Mouse (Mus musculus) megakaryocyte-erythroid progenitor cell, adult 5-6 weeks (primary cell): ENCODE data around the gene Srrm3. TPM values are rescaled to one million over a fixed set of nuclear protein-coding genes. Genes with fewer than 3 reads are reported as not detected.

ENCODE experiments used
- ATAC-seq: replicated peaks from 2 replicates; pipeline ENCODE4 v1.8.0; 2016; ENCODE audit warnings: mild to moderate bottlenecking, inconsistent platforms; ENCODE audit not compliant: severe bottlenecking, poor library complexity, low FRiP score, low TSS enrichment
- total RNA-seq, 2 experiments: library from RNA; stranded (forward) in 1 of 2; stranded (reverse) in 1 of 2; fragments of 200-1000, 215-1000 nt in 1 of 2; fragments of >200 nt in 1 of 2; fragmentation: Nextera tagmentation in 1 of 2; gene quantifications; 2 replicates each; pipeline ENCODE4 v1.2.3; 2014 to 2017

Srrm3 gene
- total RNA-seq, 2 experiments from 2014 or later: not detected

GRCm38 (mm10) chr5:135917327-135918058 is 110.8 kb downstream of the Srrm3 start:
- ATAC-seq: 0 out of 2 replicates have a peak, but pooled peaks have one; percentile 8

GRCm38 (mm10) chr5:135918059-135918437 is 111.4 kb downstream of the Srrm3 start:
- peak; percentile 12; the same call in 1 of the 2 replicates for ATAC-seq

- no peak for ATAC-seq
Measured at GRCm38 (mm10) chr5:135918593-135918992, 111.9 kb downstream of the Srrm3 start.

- ATAC-seq: no peak
Measured at GRCm38 (mm10) chr5:135919902-135920301, 113.2 kb downstream of the Srrm3 start.

GRCm38 (mm10) chr5:135923901-135924300 is 117.2 kb downstream of the Srrm3 start:
- no peak for ATAC-seq

Other genes with a start within 250 kb of the Srrm3 start
- not detected in 2 replicates for gene Ccl26, start 243.3 kb upstream of the Srrm3 start, total RNA-seq (2014; fragmentation: Nextera tagmentation)
- not detected in 2 replicates for gene Ccl26, start 243.3 kb upstream of the Srrm3 start, total RNA-seq (2017)
- not detected in 2 replicates for gene Ccl24, start 233.8 kb upstream of the Srrm3 start, total RNA-seq (2014; fragmentation: Nextera tagmentation)
- not detected in 2 replicates for gene Ccl24, start 233.8 kb upstream of the Srrm3 start, total RNA-seq (2017)
- 25.2 and 47.5 TPM in 2 replicates for gene Rhbdd2, start 174.3 kb upstream of the Srrm3 start, total RNA-seq (2014; fragmentation: Nextera tagmentation)
- gene Rhbdd2, start 174.3 kb upstream of the Srrm3 start, total RNA-seq (2017): 9.5 and 11.2 TPM in 2 replicates
- gene Por, start 136.9 kb upstream of the Srrm3 start, total RNA-seq (2014; fragmentation: Nextera tagmentation): 49.6 and 57.4 TPM in 2 replicates
- 58.7 and 73.2 TPM in 2 replicates for gene Por, start 136.9 kb upstream of the Srrm3 start, total RNA-seq (2017)
- 11.2 and 14.3 TPM in 2 replicates for gene Tmem120a, start 62.4 kb upstream of the Srrm3 start, total RNA-seq (2014; fragmentation: Nextera tagmentation)
- gene Tmem120a, start 62.4 kb upstream of the Srrm3 start, total RNA-seq (2017): 12.1 and 15.7 TPM in 2 replicates
- gene Styxl1, start 28.5 kb upstream of the Srrm3 start, total RNA-seq (2014; fragmentation: Nextera tagmentation): 3.0 TPM in 1 of 2 replicates, not detected in the other
- not detected in 2 replicates for gene Styxl1, start 28.5 kb upstream of the Srrm3 start, total RNA-seq (2017)
- gene Mdh2, start 28.4 kb upstream of the Srrm3 start, total RNA-seq (2014; fragmentation: Nextera tagmentation): 441 and 446 TPM in 2 replicates
- gene Mdh2, start 28.4 kb upstream of the Srrm3 start, total RNA-seq (2017): 207 and 288 TPM in 2 replicates
- gene Hspb1, start 81.0 kb downstream of the Srrm3 start, total RNA-seq (2014; fragmentation: Nextera tagmentation): not detected in 2 replicates
- gene Hspb1, start 81.0 kb downstream of the Srrm3 start, total RNA-seq (2017): not detected in 2 replicates
- 125 and 138 TPM in 2 replicates for gene Ywhag, start 127.7 kb downstream of the Srrm3 start, total RNA-seq (2014; fragmentation: Nextera tagmentation)
- gene Ywhag, start 127.7 kb downstream of the Srrm3 start, total RNA-seq (2017): 88.3 and 92.5 TPM in 2 replicates
- gene Ssc4d, start 167.6 kb downstream of the Srrm3 start, total RNA-seq (2014; fragmentation: Nextera tagmentation): 1.7 and 3.2 TPM in 2 replicates
- gene Ssc4d, start 167.6 kb downstream of the Srrm3 start, total RNA-seq (2017): 3.5 TPM in 1 of 2 replicates, not detected in the other
- gene Zp3, start 173.2 kb downstream of the Srrm3 start, total RNA-seq (2014; fragmentation: Nextera tagmentation): not detected in 2 replicates
- not detected in 2 replicates for gene Zp3, start 173.2 kb downstream of the Srrm3 start, total RNA-seq (2017)
- gene Dtx2, start 187.9 kb downstream of the Srrm3 start, total RNA-seq (2014; fragmentation: Nextera tagmentation): 5.6 and 22.1 TPM in 2 replicates
- 2.3 and 4.2 TPM in 2 replicates for gene Dtx2, start 187.9 kb downstream of the Srrm3 start, total RNA-seq (2017)
- gene Upk3b, start 231.6 kb downstream of the Srrm3 start, total RNA-seq (2014; fragmentation: Nextera tagmentation): not detected in 2 replicates
- gene Upk3b, start 231.6 kb downstream of the Srrm3 start, total RNA-seq (2017): not detected in 2 replicates
- not detected in 2 replicates for gene Upk3bl, start 247.6 kb downstream of the Srrm3 start, total RNA-seq (2014; fragmentation: Nextera tagmentation)
- not detected in 2 replicates for gene Upk3bl, start 247.6 kb downstream of the Srrm3 start, total RNA-seq (2017)